Mouse (Mus musculus): ENCODE results near the gene Jmjd4.

Gene Jmjd4

DNA sequence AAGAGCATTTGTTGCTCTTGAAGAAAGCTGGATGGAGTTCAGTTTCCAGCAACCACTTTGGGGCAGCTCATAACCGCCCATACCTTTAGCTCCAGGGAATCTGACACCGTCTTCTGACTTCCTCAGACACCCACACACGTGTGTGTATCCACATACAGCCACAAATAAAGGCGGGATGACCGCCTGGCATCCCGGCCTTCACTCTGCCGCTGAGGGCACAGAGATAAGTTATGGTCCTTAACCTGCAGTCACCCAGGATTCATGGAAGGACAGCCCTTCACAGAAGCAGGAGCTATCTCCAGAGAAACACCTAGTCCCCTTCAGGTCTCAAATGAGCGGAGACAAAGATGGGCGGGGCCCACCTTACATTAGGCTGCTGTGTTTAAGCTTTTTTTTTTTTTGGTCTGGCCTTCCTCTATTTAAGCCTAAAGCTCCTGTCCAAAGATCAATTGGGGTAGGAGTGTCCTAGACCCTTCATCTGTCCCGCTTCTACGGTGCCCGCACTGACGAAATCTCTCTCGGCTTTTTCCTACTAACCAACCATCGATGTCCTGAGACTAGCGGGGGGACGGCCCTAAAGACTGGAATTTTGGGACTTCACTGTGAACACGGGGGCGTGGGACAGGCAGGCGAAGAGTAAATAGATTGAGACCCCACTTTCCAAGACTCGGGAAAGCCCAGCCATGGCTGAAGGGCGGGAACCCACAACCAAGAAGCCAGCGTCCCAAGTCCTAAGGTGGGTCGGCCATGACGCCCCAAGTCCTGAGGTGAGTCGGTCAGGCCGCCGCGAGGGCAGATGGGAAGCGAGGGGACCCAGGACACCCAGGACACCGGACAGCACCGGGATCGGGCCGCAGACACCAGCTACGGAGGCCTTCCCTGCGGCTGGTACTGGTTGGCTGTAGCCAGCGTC is 21.8 kb downstream of the Jmjd4 start:
- DNase-seq (ENCODE audit: low spot score in 2 of 2): no peak

GRCm38 (mm10) chr11:59472326-59472677 is 22.5 kb downstream of the Jmjd4 start, which contains the start of gene Zfp867:
Zfp867 (minus strand) TSS chr11:59472474.
- DNase-seq (ENCODE audit: low spot score in 2 of 2): peak; percentile 81 to 89

- DNase-seq (ENCODE audit: low spot score in 2 of 2): no peak
Measured at GRCm38 (mm10) chr11:59477240-59477639, 27.4 kb downstream of the Jmjd4 start.

DNA sequence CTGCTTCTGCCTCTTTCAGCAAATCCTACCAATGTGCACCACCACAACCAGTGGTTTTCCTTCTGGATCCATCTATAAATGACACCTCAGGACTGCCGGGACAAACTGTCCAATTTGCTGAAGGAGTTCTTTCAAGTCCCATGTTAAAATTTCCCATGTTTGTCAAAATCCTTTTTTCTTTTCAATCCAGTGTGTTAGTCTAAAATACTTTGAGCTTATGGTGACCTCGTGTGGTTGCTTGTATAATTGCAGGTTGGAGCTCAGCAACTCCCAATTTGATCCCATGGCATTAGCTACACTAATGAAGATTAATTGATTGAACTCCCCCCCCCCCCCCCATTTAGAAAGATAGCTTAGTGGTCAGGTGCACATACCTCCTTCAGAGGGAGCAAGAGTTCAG is 33.4 kb downstream of the Jmjd4 start:
- peak in 1 of 2 experiments; percentile 32 for DNase-seq (ENCODE audit: low spot score in 2 of 2)

GRCm38 (mm10) chr11:59485641-59486040 is 35.8 kb downstream of the Jmjd4 start:
- DNase-seq (ENCODE audit: low spot score in 2 of 2): no peak

GRCm38 (mm10) chr11:59486222-59486621 is 36.4 kb downstream of the Jmjd4 start:
- no peak for DNase-seq (ENCODE audit: low spot score in 2 of 2)

- no peak for DNase-seq (ENCODE audit: low spot score in 2 of 2)
Measured at GRCm38 (mm10) chr11:59496672-59497310, 46.9 kb downstream of the Jmjd4 start.

DNA sequence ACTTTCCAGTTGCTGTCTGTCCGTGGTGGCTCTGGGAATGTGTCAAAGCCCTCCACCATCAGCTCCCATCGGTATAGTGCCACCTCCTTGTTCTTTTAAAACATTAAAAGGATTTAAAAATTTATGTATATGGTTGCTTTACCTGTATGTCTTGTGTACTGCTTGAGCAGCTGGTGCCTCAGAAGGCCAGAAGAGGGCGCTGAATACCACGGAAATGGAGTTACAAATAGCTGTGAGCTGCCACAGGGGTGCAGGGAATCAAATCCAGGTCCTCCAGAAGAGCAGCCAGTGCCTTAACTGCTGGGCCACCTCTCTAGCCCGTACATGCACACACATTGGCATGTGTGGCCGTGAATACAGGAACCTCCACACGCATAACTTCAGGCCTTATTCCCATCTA is 47.9 kb downstream of the Jmjd4 start:
- DNase-seq (ENCODE audit: low spot score in 2 of 2): no peak

- DNase-seq (ENCODE audit: low spot score in 2 of 2): no peak
Measured at GRCm38 (mm10) chr11:59501978-59502700, 52.3 kb downstream of the Jmjd4 start.

- DNase-seq (ENCODE audit: low spot score in 2 of 2): peak; percentile 36 to 43
Measured at GRCm38 (mm10) chr11:59505351-59505838, 55.5 kb downstream of the Jmjd4 start.

- DNase-seq (ENCODE audit: low spot score in 2 of 2): peak; percentile 89 to 91
Measured at GRCm38 (mm10) chr11:59505839-59506712, 56.2 kb downstream of the Jmjd4 start.

GRCm38 (mm10) chr11:59506713-59507074 is 56.8 kb downstream of the Jmjd4 start:
- no peak for DNase-seq (ENCODE audit: low spot score in 2 of 2)

Measured in heart, adult 9 months (tissue).